Mouse (Mus musculus) intestine, embryonic 15.5 days (tissue): ENCODE measurements at regions not wholly inside any gene's neighbourhood (a gene's known extent, or its start where the extent isn't known, plus 50 kb on each side); places are given as distances from the start of the nearest gene placed in this dataset.

Source experiments
- ATAC-seq: fragments of 200-750 bp; cut with Nextera tagmentation; 2 replicates; pipeline ENCODE4 v1.8.0; 2017; ENCODE audit warnings: moderate TSS enrichment, moderate library complexity
- H3K27ac ChIP-seq: fragments of 300-500 bp; sonication (generic); 2 replicates; pipeline ENCODE4 v1.5.1; 2015; ENCODE audit warnings: mild to moderate bottlenecking, inconsistent platforms
- H3K27me3 ChIP-seq: fragments of 300-500 bp; sonication (generic); replicated peaks from 2 replicates; pipeline ENCODE4 v1.6.1; 2015; ENCODE audit warnings: inconsistent platforms
- H3K36me3 ChIP-seq: fragments of 300-500 bp; sonication (generic); 2 replicates; pipeline ENCODE4 v1.6.1; 2015; ENCODE audit warnings: inconsistent platforms
- H3K4me1 ChIP-seq: fragments of 300-500 bp; sonication (generic); replicated peaks from 2 replicates; pipeline ENCODE4 v1.6.1; 2015; ENCODE audit warnings: inconsistent platforms
- H3K4me2 ChIP-seq: fragments of 300-500 bp; sonication (generic); replicated peaks from 2 replicates; pipeline ENCODE4 v1.6.1; 2015; ENCODE audit warnings: mild to moderate bottlenecking, inconsistent platforms
- H3K4me3 ChIP-seq: fragments of 300-500 bp; sonication (generic); replicated peaks from 2 replicates; pipeline ENCODE4 v1.5.1; 2015; ENCODE audit warnings: inconsistent platforms
- H3K9ac ChIP-seq: fragments of 300-500 bp; sonication (generic); 2 replicates; pipeline ENCODE4 v1.6.1; 2015; ENCODE audit warnings: inconsistent platforms
- H3K9me3 ChIP-seq: fragments of 300-500 bp; sonication (generic); 2 replicates; pipeline ENCODE4 v1.6.1; 2016; ENCODE audit warnings: inconsistent platforms
- WGBS: fragments of 180-500 bp; shearing (Covaris S2); methylation state at CpG from one replicate; pipeline ENCODE4 v1.1.7; 2015; 5-methylcytosine and 5-hydroxymethylcytosine counted together

DNA sequence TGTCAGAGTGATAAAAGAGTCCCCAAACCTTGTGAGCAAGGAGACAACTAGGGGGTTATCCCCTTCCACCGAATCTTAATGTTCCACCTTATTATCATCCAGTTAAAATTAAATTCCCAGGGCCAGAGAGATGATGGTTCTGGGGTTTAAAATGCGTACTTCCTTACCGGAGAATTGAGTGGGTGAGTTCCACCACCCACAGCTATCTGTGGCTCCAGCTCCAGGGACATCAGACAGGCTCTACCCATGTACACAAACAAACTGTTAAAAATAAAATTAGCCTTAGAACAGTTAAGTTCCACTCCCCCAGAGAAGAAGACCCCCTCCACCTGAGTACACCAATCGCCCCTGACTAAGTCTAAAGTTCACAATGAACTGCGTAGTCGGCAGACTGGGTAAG is 52.0 kb upstream of the Mgat5 start:
- H3K4me2 ChIP-seq: no peak overlapping the region
- no peak overlapping the region for H3K27ac ChIP-seq
- H3K36me3 ChIP-seq: no peaks in the 10 kb centered on the region
- H3K4me1 ChIP-seq: no peaks in the 10 kb centered on the region
- H3K9ac ChIP-seq: no peak overlapping the region
- ATAC-seq: no peak
- H3K4me3 ChIP-seq: no peak overlapping the region
- 72% methylated on average over 6 of the region's 6 CpGs for WGBS
- H3K9me3 ChIP-seq: no peaks in the 10 kb centered on the region
- H3K27me3 ChIP-seq: no peaks in the 10 kb centered on the region

DNA sequence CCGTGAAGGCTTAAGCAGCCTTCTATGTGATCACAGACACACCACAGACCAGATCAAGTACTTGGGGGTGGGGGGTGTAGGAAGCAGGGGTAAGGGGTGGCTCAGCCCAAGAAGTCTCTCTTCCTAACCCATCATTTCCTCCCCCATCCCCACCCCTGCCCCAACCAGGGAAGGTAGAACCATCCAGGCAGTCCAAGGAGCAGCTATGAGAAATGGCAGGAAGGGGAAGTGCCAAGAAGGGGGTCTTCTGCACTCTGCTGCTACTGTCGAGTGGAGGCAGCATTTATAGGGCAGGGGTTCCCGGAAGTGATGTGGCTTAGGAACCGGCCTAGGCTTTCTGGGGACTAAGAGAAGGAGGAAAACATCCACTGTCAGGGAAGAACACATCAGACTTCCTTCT is 69.3 kb upstream of the Mgat5 start:
- Histone ChIP-seq H3K9me3 (no peaks in the 10 kb centered on the region), H3K4me1 (no peaks in the 10 kb centered on the region), H3K27ac (no peak overlapping the region), H3K4me3 (no peak overlapping the region), H3K9ac (no peak overlapping the region), H3K4me2 (no peak overlapping the region), H3K27me3 (no peaks in the 10 kb centered on the region), H3K36me3 (no peaks in the 10 kb centered on the region)
- no peak for ATAC-seq
- 64% methylated on average over 4 of the region's 4 CpGs for WGBS

DNA sequence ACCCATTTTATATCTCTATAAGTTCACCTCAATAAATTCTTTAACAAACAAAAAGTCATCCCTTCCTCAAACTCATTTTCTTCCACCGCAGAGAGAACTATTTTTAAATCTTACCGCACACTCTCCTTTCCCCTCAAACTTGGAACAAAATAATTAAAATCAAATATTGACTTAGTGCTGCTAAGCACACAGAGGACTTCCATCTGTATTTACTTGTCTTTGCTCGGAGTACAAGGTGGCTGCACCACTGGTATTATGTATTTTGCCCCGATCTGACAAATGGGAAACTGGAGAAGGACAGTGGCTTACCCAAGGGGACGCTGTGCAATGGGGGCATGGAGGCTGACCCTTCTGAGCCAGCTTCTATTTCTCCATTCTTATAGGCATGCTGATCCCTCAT is 72.9 kb upstream of the Mgat5 start:
- no peaks in the 10 kb centered on the region for H3K27me3 ChIP-seq
- H3K27ac ChIP-seq: no peak overlapping the region
- H3K9me3 ChIP-seq: no peaks in the 10 kb centered on the region
- H3K4me1 ChIP-seq: no peaks in the 10 kb centered on the region
- H3K9ac ChIP-seq: no peak overlapping the region
- no peaks in the 10 kb centered on the region for H3K36me3 ChIP-seq
- ATAC-seq: no peak
- H3K4me3 ChIP-seq: no peak overlapping the region
- no peak overlapping the region for H3K4me2 ChIP-seq
- 70% methylated on average over 5 of the region's 5 CpGs for WGBS

DNA sequence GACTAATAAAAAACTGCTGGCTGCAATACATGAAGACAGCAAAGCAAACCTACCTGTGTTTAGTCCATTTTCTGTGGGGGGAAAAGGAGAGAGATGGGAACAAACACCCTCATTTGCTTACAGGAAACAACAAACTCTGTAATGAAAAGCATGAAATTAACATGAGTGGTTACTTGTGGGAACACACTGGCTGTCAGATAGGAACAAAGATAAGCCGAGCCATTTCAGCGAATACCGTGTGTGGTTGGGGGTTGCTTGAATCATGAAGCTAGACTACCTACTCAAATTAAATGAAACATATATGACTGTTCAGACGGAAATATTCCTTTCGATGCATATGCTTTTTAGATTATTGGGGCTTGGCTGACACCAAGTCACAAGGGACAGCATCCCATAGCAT is 80.0 kb upstream of the Mgat5 start:
- H3K4me3 ChIP-seq: no peak overlapping the region
- H3K4me2 ChIP-seq: no peak overlapping the region
- no peak overlapping the region for H3K9ac ChIP-seq
- no peaks in the 10 kb centered on the region for H3K27me3 ChIP-seq
- 89% methylated on average over 5 of the region's 5 CpGs for WGBS
- H3K4me1 ChIP-seq: no peaks in the 10 kb centered on the region
- H3K36me3 ChIP-seq: no peaks in the 10 kb centered on the region
- ATAC-seq: no peak
- no peaks in the 10 kb centered on the region for H3K9me3 ChIP-seq
- no peak overlapping the region for H3K27ac ChIP-seq

DNA sequence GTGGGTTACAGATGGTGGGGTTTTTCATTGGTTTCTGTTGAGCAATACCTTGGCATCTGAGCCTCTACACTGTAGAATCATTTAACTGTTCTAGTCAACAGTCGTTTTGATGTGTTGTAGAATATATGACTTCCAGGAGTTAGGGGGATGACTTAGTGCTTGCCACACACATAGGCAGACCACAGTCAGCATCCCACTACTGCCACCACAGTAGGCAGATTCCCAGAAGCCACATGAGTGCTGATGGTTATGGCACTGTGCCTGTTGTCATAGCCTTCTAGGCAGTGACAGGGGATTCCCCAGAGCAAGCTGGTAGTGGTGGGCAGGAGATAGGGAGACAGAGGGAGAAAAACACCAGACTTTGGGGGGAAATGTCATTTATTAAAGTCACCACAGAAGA is 86.8 kb upstream of the Mgat5 start:
- no peaks in the 10 kb centered on the region for H3K27me3 ChIP-seq
- ATAC-seq: no peak
- no peaks in the 10 kb centered on the region for H3K4me1 ChIP-seq
- H3K4me3 ChIP-seq: no peak overlapping the region
- no peaks in the 10 kb centered on the region for H3K36me3 ChIP-seq
- 70% methylated on average over 1 of the region's 1 CpGs for WGBS
- H3K27ac ChIP-seq: no peak overlapping the region
- no peak overlapping the region for H3K4me2 ChIP-seq
- no peaks in the 10 kb centered on the region for H3K9me3 ChIP-seq
- H3K9ac ChIP-seq: no peak overlapping the region

DNA sequence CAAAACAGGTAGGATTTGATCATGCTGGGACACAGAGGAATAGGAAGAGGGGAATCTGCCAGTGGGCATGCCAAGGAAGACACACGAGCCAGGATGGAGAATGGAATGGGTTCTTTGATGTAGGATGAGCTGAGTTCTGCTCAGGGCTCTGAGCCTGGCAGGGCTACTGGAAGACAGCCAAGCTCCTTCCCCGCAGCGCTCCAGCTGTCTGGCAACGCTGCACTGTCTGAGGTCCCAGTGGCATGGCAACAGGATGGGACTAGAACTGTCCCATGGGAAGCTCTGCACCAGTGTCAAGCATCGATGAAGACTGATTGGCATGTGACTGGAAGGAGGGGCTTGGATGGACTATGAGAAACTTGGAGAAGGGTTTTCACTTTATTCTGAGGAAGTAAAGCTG is 97.3 kb upstream of the Mgat5 start:
- 65% methylated on average over 5 of the region's 5 CpGs for WGBS
- no peaks in the 10 kb centered on the region for H3K9me3 ChIP-seq
- H3K4me3 ChIP-seq: no peak overlapping the region
- no peaks in the 10 kb centered on the region for H3K4me1 ChIP-seq
- no peak overlapping the region for H3K9ac ChIP-seq
- no peak overlapping the region for H3K4me2 ChIP-seq
- ATAC-seq: no peak
- H3K27me3 ChIP-seq: no peaks in the 10 kb centered on the region
- no peaks in the 10 kb centered on the region for H3K36me3 ChIP-seq
- H3K27ac ChIP-seq: no peak overlapping the region

DNA sequence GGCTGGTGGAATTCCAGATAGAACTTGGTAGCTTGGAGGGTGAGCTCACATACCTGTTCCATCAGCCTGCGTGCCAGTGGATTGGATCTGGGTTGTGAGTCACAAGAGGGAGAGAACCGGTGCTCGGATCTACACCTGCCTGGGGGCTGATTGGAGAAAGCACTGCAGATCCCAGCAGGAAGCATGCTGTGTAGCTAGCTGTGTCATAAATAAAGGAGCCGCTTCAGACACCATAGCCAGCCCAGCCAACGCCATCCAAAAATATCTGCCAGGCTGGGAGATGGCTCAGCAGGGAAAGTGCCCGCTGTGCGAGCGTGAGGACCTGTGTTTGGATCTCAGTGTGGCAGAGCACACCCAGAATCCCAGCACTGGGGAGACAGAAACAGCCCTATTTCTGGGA is 99.0 kb upstream of the Mgat5 start:
- H3K27me3 ChIP-seq: no peaks in the 10 kb centered on the region
- no peak overlapping the region for H3K9ac ChIP-seq
- no peaks in the 10 kb centered on the region for H3K4me1 ChIP-seq
- no peak overlapping the region for H3K4me3 ChIP-seq
- H3K36me3 ChIP-seq: no peaks in the 10 kb centered on the region
- no peak for ATAC-seq
- no peak overlapping the region for H3K4me2 ChIP-seq
- WGBS: 69% methylated on average over 8 of the region's 8 CpGs
- no peak overlapping the region for H3K27ac ChIP-seq
- H3K9me3 ChIP-seq: no peaks in the 10 kb centered on the region

DNA sequence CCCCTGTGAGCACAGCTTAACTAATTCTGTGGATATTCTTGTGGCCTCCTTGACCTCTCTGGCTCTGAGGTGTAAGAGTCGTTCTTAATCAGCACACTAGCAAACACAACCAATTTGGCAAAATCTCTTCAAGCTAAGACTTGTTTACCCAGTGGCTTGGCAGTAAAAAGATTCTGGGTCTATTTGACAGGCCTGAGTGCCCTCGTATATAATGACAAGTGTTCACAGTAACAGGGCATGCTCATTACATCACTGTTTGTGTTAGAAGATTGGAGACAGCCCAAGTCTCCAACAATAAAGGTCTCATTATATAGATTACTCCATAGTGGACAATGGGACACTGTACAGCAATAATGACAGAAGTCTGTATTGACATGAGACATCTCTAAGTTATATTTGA is 101.2 kb upstream of the Mgat5 start:
- H3K4me3 ChIP-seq: no peak overlapping the region
- H3K36me3 ChIP-seq: no peaks in the 10 kb centered on the region
- H3K27ac ChIP-seq: no peak overlapping the region
- ATAC-seq: no peak
- WGBS: 30% methylated on average over 2 of the region's 2 CpGs
- no peaks in the 10 kb centered on the region for H3K4me1 ChIP-seq
- H3K9ac ChIP-seq: no peak overlapping the region
- H3K27me3 ChIP-seq: no peaks in the 10 kb centered on the region
- no peaks in the 10 kb centered on the region for H3K9me3 ChIP-seq
- H3K4me2 ChIP-seq: no peak overlapping the region

DNA sequence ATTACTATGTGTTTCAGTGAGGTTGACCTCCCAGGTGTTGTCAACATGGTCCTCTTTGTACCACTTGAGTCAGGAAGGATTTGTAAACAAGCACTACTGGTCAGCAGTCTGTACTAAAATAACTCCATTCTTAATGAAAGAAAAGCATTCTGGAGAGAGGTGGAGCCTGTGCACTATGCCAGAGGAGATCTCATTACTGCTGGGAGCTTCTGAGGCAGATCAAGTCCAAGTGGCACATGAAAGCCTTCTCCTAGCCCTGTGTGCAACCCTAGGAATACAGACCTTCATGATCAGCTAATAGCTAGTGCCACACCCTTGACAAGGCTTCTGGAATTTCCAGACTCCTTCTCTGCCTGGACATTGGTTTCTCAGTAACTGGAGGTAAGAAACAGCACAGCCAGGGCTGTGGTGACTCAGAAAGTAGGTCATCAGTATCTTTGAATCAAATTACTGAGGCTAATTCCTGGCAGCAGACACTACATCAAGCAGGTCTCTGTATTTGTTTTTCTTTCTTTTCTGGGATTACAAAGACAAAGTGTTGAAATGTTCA is 105.9 kb upstream of the Mgat5 start:
- Histone ChIP-seq H3K4me2 (no peak overlapping the region), H3K36me3 (no peaks in the 10 kb centered on the region), H3K4me1 (no peaks in the 10 kb centered on the region), H3K9ac (no peak overlapping the region), H3K9me3 (no peaks in the 10 kb centered on the region), H3K4me3 (no peak overlapping the region), H3K27ac (no peak overlapping the region), H3K27me3 (no peaks in the 10 kb centered on the region)
- no peak for ATAC-seq

DNA sequence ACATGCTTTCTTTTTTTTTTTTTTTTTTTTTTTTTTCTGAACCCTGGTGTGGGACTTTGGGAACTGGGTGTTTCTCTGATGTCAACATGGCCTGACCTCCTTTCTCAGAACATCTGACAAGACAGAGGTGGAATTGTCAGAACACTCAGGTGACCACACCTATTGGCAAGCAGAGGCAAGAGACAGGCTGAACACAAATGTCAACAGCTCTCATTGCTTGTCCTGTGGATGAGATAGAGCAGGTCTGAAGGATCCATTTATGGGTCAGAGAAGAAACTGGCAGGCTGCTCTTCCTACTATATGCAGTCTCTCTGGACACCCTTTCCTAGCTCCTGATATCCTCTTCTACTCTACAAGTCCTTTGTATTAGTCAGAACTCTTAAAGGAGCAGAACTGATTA is 117.2 kb upstream of the Mgat5 start:
- Histone ChIP-seq H3K27me3 (no peaks in the 10 kb centered on the region), H3K4me1 (no peaks in the 10 kb centered on the region), H3K4me3 (no peak overlapping the region), H3K9me3 (no peaks in the 10 kb centered on the region), H3K36me3 (no peaks in the 10 kb centered on the region), H3K9ac (no peak overlapping the region), H3K4me2 (no peak overlapping the region), H3K27ac (no peak overlapping the region)
- ATAC-seq: no peak

DNA sequence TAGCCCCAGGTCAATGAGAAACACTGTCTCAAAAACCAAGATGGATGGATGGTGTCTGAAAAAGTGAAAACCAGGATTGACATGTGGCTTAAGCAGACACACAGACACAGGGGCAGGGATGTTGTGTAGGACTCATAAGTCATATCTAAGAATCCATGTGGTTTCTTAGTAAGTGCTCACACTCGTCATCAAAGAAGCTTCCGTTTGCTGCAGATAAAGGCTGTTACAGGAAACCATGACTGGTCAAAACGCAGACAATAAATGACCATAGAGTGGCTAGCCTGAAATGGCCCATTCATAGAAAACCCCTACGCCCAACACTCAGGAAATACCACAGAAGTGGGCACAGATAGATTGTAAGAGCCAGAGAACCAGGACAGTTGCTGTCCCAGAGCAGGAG is 118.8 kb upstream of the Mgat5 start:
- H3K9ac ChIP-seq: no peak overlapping the region
- H3K4me1 ChIP-seq: no peaks in the 10 kb centered on the region
- no peak for ATAC-seq
- no peak overlapping the region for H3K27ac ChIP-seq
- H3K4me3 ChIP-seq: no peak overlapping the region
- H3K9me3 ChIP-seq: no peaks in the 10 kb centered on the region
- H3K4me2 ChIP-seq: no peak overlapping the region
- H3K27me3 ChIP-seq: no peaks in the 10 kb centered on the region
- 70% methylated on average over 4 of the region's 4 CpGs for WGBS
- H3K36me3 ChIP-seq: no peaks in the 10 kb centered on the region

DNA sequence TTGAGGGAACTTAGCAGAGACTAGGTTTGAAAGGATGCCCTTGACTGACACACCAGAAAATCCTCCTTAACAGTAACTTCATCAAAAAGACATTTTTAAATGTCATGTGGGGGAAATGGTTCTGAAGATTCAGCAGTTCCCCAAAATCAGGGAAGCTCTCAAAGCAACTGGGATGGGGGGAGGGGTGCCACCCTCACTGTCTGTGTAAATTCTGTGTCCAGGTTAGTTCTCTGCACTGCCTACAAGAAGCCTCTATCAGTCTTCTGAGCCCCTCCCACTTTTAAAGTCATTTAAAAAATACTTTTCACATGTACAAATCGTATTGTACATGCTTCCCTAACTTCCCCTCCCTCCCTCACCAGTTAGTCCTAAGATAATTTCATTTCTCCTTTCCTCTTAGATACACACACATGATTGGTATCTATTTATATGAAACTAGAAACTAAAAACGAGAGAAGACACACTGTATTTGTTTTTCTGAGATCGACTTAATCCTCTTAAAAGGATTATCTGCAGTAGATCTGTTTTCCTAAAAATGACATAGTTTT is 121.0 kb upstream of the Mgat5 start:
- H3K27ac ChIP-seq: no peak overlapping the region
- no peak overlapping the region for H3K9ac ChIP-seq
- no peaks in the 10 kb centered on the region for H3K4me1 ChIP-seq
- WGBS: 54% methylated on average over 3 of the region's 3 CpGs
- no peak overlapping the region for H3K4me3 ChIP-seq
- H3K27me3 ChIP-seq: no peaks in the 10 kb centered on the region
- H3K4me2 ChIP-seq: no peak overlapping the region
- ATAC-seq: no peak
- H3K9me3 ChIP-seq: no peaks in the 10 kb centered on the region
- no peaks in the 10 kb centered on the region for H3K36me3 ChIP-seq

DNA sequence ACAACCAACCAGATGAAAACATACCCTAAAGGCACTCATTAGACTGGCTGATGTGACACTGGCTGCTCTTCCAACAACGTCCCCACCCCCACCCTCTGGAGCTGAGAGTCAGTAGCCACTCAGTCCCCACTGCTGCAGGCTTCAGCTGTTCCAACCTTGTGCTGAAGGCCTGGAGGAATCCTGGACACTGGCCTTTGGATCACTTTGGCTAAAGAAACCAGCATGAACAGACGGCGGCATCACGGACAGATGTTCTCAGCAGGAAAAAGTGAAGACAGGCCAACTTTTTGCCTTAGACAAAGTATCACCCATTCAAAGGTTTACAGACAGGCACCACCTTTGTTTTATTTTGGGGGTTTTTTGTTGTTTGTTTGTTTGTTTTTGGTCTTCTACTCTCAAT is 125.8 kb upstream of the Mgat5 start:
- H3K4me2 ChIP-seq: no peak overlapping the region
- no peak overlapping the region for H3K27ac ChIP-seq
- no peaks in the 10 kb centered on the region for H3K4me1 ChIP-seq
- H3K36me3 ChIP-seq: no peaks in the 10 kb centered on the region
- no peaks in the 10 kb centered on the region for H3K9me3 ChIP-seq
- no peak for ATAC-seq
- 74% methylated on average over 4 of the region's 4 CpGs for WGBS
- no peak overlapping the region for H3K4me3 ChIP-seq
- no peak overlapping the region for H3K9ac ChIP-seq
- no peaks in the 10 kb centered on the region for H3K27me3 ChIP-seq

DNA sequence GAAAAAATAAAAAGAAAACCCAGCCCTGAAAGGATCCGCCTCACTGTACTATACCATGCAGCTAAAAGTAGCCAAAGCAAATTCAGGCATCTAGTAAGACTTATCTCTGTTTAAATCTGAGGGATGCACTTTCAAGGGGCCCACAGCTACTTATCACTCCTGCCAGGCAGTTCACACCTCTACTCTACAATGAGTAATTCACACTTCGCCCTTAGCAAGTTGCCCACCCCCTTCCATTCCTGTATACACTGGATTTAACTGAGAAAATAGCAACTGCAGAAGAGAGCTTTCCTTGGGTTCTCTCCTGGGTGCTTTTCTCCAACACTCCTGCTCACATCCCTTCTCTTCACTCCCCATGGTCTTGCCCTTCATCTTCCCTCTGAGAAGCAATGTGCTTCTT is 142.4 kb upstream of the Mgat5 start:
- Histone ChIP-seq H3K4me2 (no peak overlapping the region), H3K9me3 (no peaks in the 10 kb centered on the region), H3K9ac (no peak overlapping the region), H3K36me3 (no peaks in the 10 kb centered on the region), H3K4me3 (no peak overlapping the region), H3K4me1 (no peaks in the 10 kb centered on the region), H3K27ac (no peak overlapping the region), H3K27me3 (no peaks in the 10 kb centered on the region)
- ATAC-seq: no peak
- WGBS: 70% methylated on average over 2 of the region's 2 CpGs
